Mouse (Mus musculus): ENCODE data around the gene Mdh2. TPM values are rescaled to one million over a fixed set of nuclear protein-coding genes. Genes with fewer than 3 reads are reported as not detected.

Gene Mdh2
- total and polyA plus RNA-seq, 3 experiments: 153 to 799 (median 245) TPM

DNA sequence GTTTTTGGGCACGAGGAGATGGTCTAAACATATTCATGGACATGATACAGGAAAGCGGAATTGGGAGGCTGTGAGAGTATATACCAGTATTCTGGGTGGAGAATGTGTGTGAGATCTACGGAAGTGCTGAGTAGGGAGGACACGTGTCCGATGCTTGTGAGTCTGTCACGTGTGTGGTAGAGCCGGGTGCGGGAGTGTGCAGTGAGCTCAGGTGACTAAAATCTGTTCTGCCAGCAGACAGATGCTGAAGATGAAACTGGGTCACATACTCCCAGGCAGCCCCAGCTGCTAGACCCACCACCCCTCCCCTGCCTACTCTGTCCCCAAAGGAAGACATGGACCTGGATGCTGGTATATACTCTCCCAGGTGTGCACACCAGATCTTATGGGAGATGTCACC lies 24.4 kb downstream of the Mdh2 start:
- no peaks in the 10 kb centered on the region for H3K4me1 ChIP-seq (ENCODE audit: insufficient read depth, low read depth, low read length)
- TF ChIP-seq POLR2AphosphoS5 (IDR thresholded peaks at IDR 0.05; ENCODE audit: insufficient replicate concordance, low read depth, low read length) (no peak), GATA1 (IDR thresholded peaks at IDR 0.05; ENCODE audit: borderline replicate concordance, low read length) (no peak)
- H3K9me3 ChIP-seq (replicated peaks): peaks cover 2% of the 10 kb centered on the region; the same call in 1 of the 2 replicates
- ATAC-seq (ENCODE audit: extremely low read depth, insufficient number of reproducible peaks, low FRiP score, poor library complexity, severe bottlenecking) (no peak), DNase-seq (ENCODE audit: low spot score) (no peak)
- H3K36me3 ChIP-seq (replicated peaks): no peaks in the 10 kb centered on the region
- H3K27me3 ChIP-seq (ENCODE audit: insufficient read depth, low read length): peaks cover 13% of the 10 kb centered on the region
- no peak overlapping the region for H3K4me3 ChIP-seq (ENCODE audit: low read depth, low read length)

GRCm38 (mm10) chr5:135803135-135803534 lies 24.9 kb downstream of the Mdh2 start:
- Histone ChIP-seq H3K36me3 (replicated peaks) (no peaks in the 10 kb centered on the region), H3K4me3 (ENCODE audit: low read depth, low read length) (no peak overlapping the region), H3K4me1 (ENCODE audit: insufficient read depth, low read depth, low read length) (no peaks in the 10 kb centered on the region), H3K27me3 (ENCODE audit: insufficient read depth, low read length) (peaks cover 13% of the 10 kb centered on the region), H3K9me3 (replicated peaks) (peaks cover 2% of the 10 kb centered on the region; the same call in 1 of the 2 replicates)
- DNase-seq (ENCODE audit: low spot score): no peak
- TF ChIP-seq CTCF (IDR thresholded peaks at IDR 0.05; ENCODE audit: low read depth, low read length): peak; percentile 13; the same call in 1 of the 2 replicates
- no peak for TF ChIP-seq POLR2AphosphoS5 (IDR thresholded peaks at IDR 0.05; ENCODE audit: insufficient replicate concordance, low read depth, low read length)
- no peak for ATAC-seq (ENCODE audit: extremely low read depth, insufficient number of reproducible peaks, low FRiP score, poor library complexity, severe bottlenecking)

- H3K36me3 ChIP-seq (replicated peaks): no peaks in the 10 kb centered on the region
- ATAC-seq (ENCODE audit: extremely low read depth, insufficient number of reproducible peaks, low FRiP score, poor library complexity, severe bottlenecking) (no peak), DNase-seq (ENCODE audit: low spot score) (no peak)
- H3K4me3 ChIP-seq (ENCODE audit: low read depth, low read length): no peak overlapping the region
- peaks cover 2% of the 10 kb centered on the region; the same call in 1 of the 2 replicates for H3K9me3 ChIP-seq (replicated peaks)
- H3K27me3 ChIP-seq (ENCODE audit: insufficient read depth, low read length): peaks cover 13% of the 10 kb centered on the region
- H3K4me1 ChIP-seq (ENCODE audit: insufficient read depth, low read depth, low read length): no peaks in the 10 kb centered on the region
- TF ChIP-seq CTCF (IDR thresholded peaks at IDR 0.05; ENCODE audit: low read depth, low read length) (no peak), TAL1 (conservative IDR thresholded peaks at IDR 0.05; ENCODE audit: low read depth, low read length) (no peak), GATA2 (IDR thresholded peaks at IDR 0.05; ENCODE audit: borderline replicate concordance, low read depth, low read length) (no peak), GATA1 (IDR thresholded peaks at IDR 0.05; ENCODE audit: borderline replicate concordance, low read length) (no peak), POLR2AphosphoS5 (IDR thresholded peaks at IDR 0.05; ENCODE audit: insufficient replicate concordance, low read depth, low read length) (no peak)
These were observed 25.4 kb downstream of the Mdh2 start for GRCm38 (mm10) chr5:135803676-135804075.

GRCm38 (mm10) chr5:135804735-135805134 lies 26.5 kb downstream of the Mdh2 start:
- DNase-seq (ENCODE audit: low spot score): no peak
- Histone ChIP-seq H3K4me3 (ENCODE audit: low read depth, low read length) (no peak overlapping the region), H3K36me3 (replicated peaks) (no peaks in the 10 kb centered on the region), H3K4me1 (ENCODE audit: insufficient read depth, low read depth, low read length) (no peaks in the 10 kb centered on the region), H3K27me3 (ENCODE audit: insufficient read depth, low read length) (peaks cover 19% of the 10 kb centered on the region), H3K9me3 (replicated peaks) (peaks cover 2% of the 10 kb centered on the region; the same call in 1 of the 2 replicates)
- no peak for ATAC-seq (ENCODE audit: extremely low read depth, insufficient number of reproducible peaks, low FRiP score, poor library complexity, severe bottlenecking)
- TF ChIP-seq GATA2 (IDR thresholded peaks at IDR 0.05; ENCODE audit: borderline replicate concordance, low read depth, low read length) (no peak), POLR2AphosphoS5 (IDR thresholded peaks at IDR 0.05; ENCODE audit: insufficient replicate concordance, low read depth, low read length) (no peak), GATA1 (IDR thresholded peaks at IDR 0.05; ENCODE audit: borderline replicate concordance, low read length) (no peak), TAL1 (conservative IDR thresholded peaks at IDR 0.05; ENCODE audit: low read depth, low read length) (no peak), CTCF (IDR thresholded peaks at IDR 0.05; ENCODE audit: low read depth, low read length) (no peak)

DNA sequence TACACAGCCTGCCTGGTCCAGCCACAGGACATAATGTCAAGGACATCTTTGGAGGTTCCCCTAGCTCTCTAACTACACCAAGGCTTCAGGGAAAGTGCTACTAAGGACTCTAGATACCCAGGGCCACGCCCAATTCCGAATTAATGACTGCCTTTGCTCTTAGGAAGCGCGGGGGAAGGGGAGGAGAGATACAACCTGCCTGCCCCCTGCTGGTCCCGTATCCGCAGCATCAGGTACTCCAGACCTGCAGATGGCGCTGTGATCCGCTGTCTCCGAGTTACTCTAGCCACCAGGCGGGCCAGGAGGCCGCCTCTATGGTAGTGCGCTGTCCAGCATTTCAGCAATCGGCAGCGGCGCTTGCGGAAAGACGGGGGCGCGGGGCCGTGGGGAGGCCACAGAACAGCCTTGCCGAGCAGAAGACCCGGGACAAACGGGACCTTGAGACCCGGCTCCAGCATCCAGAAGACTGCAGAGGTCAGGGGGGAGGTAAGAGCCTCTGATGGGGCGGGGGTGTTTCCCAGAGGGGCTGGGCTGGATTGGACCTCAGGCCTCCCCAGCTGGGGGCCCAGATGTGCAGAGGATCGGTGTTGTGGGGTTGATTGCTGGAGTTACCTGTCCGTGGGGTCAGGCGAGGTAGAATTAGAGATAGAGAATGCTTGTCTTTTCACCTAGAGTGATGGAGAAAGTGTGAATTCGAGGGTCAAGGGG lies 28.4 kb downstream of the Mdh2 start, which contains the start of gene Srrm3:
TSS of gene Srrm3 (plus strand) at position 336 of the 708 bp plus-strand sequence.
- H3K4me3 ChIP-seq (ENCODE audit: low read depth, low read length): peak within 1 kb of the TSS; percentile 24; the same call in 1 of the 2 replicates
- peak; percentile 40 for TF ChIP-seq CTCF (IDR thresholded peaks at IDR 0.05; ENCODE audit: low read depth, low read length)
- no peak for TF ChIP-seq POLR2AphosphoS5 (IDR thresholded peaks at IDR 0.05; ENCODE audit: insufficient replicate concordance, low read depth, low read length)
- ATAC-seq (ENCODE audit: extremely low read depth, insufficient number of reproducible peaks, low FRiP score, poor library complexity, severe bottlenecking): no peak
- no peaks in the 10 kb centered on the region for H3K36me3 ChIP-seq (replicated peaks)
- H3K4me1 ChIP-seq (ENCODE audit: insufficient read depth, low read depth, low read length): no peaks in the 10 kb centered on the region
- peak; percentile 34 for DNase-seq (ENCODE audit: low spot score)
- peaks cover 6% of the 10 kb centered on the region for H3K27me3 ChIP-seq (ENCODE audit: insufficient read depth, low read length)
- peaks cover 2% of the 10 kb centered on the region; the same call in 1 of the 2 replicates for H3K9me3 ChIP-seq (replicated peaks)

DNA sequence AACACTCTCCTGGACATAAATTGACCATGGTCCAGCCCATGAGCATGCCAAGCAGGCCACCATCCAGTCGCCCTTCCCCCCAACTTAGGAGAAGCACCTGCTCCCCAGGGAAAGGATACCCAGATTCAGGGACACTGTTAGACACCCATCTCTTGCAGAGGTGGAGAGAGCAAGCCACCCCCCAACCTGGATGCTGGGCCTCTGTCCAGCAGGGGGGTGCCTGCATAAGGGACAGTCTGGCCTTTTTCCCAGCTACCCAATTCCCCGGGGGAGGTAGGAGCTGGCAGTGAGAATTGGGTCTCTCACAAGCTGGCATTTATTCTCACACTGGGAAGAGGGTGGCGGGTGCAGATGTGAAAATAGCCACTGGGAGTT lies 29.0 kb downstream of the Mdh2 start:
- Histone ChIP-seq H3K36me3 (replicated peaks) (no peaks in the 10 kb centered on the region), H3K4me3 (ENCODE audit: low read depth, low read length) (no peak overlapping the region), H3K4me1 (ENCODE audit: insufficient read depth, low read depth, low read length) (no peaks in the 10 kb centered on the region), H3K27me3 (ENCODE audit: insufficient read depth, low read length) (peaks cover 6% of the 10 kb centered on the region; the same call in 1 of the 2 replicates), H3K9me3 (replicated peaks) (peaks cover 2% of the 10 kb centered on the region; the same call in 1 of the 2 replicates)
- TF ChIP-seq GATA1 (IDR thresholded peaks at IDR 0.05; ENCODE audit: borderline replicate concordance, low read length): no peak
- TF ChIP-seq GATA2 (IDR thresholded peaks at IDR 0.05; ENCODE audit: borderline replicate concordance, low read depth, low read length): no peak
- DNase-seq (ENCODE audit: low spot score) (no peak), ATAC-seq (ENCODE audit: extremely low read depth, insufficient number of reproducible peaks, low FRiP score, poor library complexity, severe bottlenecking) (no peak)

GRCm38 (mm10) chr5:135812991-135813390 lies 34.7 kb downstream of the Mdh2 start:
- no peaks in the 10 kb centered on the region for H3K4me1 ChIP-seq (ENCODE audit: insufficient read depth, low read depth, low read length)
- ATAC-seq (ENCODE audit: extremely low read depth, insufficient number of reproducible peaks, low FRiP score, poor library complexity, severe bottlenecking) (no peak), DNase-seq (ENCODE audit: low spot score) (no peak)
- TF ChIP-seq GATA1 (IDR thresholded peaks at IDR 0.05; ENCODE audit: borderline replicate concordance, low read length): no peak
- TF ChIP-seq GATA2 (IDR thresholded peaks at IDR 0.05; ENCODE audit: borderline replicate concordance, low read depth, low read length): no peak
- TF ChIP-seq TAL1 (conservative IDR thresholded peaks at IDR 0.05; ENCODE audit: low read depth, low read length): no peak
- no peak overlapping the region for H3K4me3 ChIP-seq (ENCODE audit: low read depth, low read length)
- peaks cover 6% of the 10 kb centered on the region; the same call in 1 of the 2 replicates for H3K27me3 ChIP-seq (ENCODE audit: insufficient read depth, low read length)
- no peaks in the 10 kb centered on the region for H3K9me3 ChIP-seq (replicated peaks)
- no peaks in the 10 kb centered on the region for H3K36me3 ChIP-seq (replicated peaks)

All from G1E (cell line).